Mouse (Mus musculus): Measurements from ENCODE around the gene Kdm6a. TPM values are rescaled to one million over a fixed set of nuclear protein-coding genes. Genes with fewer than 3 reads are reported as not detected.

The Kdm6a gene
- total RNA-seq (2021), result 10 to 100 TPM; 41.2 to 53.8 TPM

DNA sequence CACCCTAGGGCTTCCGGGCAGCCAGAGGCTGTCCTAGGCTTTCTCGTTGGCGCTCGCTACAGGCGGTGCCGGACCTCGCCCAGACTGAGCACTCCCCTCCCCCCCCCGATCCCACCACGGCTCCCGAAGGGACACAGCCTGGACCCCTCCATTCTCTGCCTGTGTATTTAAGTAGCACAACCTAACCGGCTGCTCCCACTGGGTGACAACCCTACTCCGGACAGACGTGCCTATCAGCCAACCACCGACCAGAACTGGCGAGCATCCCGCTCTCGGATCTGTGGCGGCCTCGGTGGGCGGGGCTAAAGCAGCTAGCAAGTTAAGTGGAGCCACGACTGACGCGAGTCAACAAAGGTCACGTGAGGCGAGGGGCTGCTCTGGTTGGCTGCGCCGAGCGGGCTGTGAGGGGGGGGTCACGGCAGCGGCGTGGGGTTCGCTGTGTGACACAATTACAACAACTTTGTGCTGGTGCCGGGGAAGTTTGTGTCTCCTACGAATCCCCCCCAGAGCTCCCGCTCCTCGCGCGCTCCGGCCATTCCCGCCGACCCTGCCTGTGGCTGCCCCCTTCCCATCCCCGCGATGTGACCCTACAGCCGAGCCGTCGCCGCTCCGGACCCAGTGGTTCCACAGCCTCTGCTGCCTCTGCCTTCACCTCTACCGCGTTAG, at the start of gene Kdm6a:
TSS of gene Kdm6a (plus strand) at position 384 of the 666 bp plus-strand sequence.
- DNase-seq, result peak; percentile 98 to 100

DNA sequence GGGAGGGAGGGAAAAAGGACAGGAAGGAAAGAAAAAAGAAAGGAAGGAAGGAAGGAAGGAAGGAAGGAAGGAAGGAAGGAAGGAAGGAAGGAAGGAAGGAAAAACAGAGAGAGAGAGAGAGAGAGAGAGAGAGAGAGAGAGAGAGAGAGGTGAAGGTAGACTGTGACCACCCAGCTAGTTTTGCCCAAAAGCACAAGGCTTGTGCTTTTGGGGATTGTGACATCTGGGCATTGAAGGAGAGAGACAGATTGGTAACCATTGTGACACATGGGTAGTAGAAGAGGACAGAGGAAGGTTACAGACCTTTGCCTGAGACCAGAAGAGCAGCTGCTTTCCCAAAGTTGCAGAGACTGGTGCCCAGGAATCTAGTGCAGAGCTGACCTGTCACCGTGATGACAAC, 16.8 kb upstream of the Kdm6a start, which contains the start of gene Dusp21:
TSS of gene Dusp21 (plus strand) at position 301 of the 400 bp plus-strand sequence.
- DNase-seq, result no peak

DNA sequence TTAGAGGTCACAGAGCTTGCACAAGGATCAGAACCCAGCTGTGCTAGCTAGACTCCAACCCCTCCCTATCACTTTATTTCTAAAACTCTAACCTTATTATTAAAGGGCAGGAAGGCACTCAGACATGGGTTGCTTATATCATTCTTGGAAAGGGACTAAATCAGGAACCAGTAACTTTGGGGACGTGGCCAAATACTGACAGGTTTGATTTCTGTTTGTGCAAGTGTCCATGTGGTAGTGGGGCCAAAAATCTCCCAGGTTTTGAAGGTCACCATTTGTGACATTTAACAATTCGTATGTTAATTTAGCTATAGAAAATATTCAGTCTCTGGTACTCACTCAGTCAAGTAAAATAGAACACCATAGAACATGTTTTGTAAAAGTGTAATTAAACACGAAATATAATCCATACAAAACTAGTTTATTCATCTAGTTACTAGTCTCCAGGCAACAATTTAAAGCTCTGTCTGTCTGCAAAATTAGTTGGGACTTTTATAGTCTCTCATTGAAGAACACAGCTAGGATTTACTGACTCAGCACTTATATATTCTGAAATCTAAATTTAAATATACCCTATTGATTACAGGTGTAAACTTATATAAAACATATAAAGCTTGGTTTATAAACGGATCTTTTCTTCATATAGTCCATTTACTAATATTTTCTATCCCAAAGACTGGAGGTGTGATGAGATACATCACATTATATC, 1.5 kb upstream of the Kdm6a start:
- DNase-seq, result no peak

DNA sequence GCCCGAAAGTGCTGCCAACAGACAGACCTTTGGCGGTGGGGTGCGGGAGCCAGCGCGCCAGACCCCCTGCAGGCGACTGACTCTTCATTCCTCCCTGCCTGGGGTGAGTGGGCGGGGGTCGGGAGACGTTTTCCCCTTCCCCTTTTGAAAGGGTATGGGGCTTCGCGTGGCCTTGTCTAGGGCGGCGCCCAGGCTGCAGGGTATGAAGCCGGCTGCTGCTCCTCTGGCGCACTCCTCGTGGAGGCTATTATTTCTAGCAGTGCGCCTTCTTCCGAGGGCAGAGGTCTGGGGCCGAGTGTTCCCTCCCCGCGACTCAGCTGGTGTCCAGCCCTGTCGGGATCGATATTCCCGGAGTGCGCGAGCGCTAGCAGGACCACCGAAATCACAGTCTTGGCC, 581 bp upstream of the Kdm6a start:
- DNase-seq, result no peak

DNA sequence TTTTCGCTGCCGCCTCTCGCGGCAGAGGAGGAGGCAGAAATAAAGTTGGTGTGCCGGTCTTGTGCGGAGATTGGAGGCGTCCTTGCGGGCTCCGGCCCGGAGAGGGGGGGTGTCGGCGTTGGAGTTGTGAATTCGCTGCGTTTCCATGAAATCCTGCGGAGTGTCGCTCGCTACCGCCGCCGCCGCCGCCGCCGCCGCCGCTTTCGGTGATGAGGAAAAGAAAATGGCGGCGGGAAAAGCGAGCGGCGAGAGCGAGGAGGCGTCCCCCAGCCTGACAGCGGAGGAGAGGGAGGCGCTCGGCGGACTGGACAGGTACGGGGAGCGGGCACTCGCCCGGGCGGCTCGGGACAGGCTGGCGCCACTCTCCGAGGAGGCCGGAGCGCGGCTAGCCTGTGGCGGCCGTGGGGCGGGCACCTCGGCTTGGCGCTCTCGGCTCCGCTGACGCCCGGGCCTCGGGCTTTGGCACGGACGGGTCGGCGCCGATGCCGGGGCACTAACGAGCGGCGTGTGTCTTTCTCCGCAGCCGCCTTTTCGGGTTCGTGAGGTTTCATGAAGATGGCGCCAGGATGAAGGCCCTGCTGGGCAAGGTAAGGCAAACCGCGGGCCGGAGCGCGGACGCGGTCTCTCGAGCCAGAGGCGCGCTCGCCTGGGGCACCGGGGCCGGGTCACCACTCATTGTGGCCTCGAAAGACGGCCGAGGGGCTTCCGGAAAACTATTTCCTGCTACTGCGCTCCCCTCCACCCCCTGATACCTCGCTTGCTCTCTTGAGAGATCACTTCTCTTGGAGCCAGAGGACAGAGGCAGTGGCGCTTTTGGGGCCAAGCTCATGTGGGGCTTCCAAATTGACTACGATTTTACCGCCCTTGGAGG, 721 bp downstream of the Kdm6a start:
- DNase-seq, result peak; percentile 45 to 65

DNA sequence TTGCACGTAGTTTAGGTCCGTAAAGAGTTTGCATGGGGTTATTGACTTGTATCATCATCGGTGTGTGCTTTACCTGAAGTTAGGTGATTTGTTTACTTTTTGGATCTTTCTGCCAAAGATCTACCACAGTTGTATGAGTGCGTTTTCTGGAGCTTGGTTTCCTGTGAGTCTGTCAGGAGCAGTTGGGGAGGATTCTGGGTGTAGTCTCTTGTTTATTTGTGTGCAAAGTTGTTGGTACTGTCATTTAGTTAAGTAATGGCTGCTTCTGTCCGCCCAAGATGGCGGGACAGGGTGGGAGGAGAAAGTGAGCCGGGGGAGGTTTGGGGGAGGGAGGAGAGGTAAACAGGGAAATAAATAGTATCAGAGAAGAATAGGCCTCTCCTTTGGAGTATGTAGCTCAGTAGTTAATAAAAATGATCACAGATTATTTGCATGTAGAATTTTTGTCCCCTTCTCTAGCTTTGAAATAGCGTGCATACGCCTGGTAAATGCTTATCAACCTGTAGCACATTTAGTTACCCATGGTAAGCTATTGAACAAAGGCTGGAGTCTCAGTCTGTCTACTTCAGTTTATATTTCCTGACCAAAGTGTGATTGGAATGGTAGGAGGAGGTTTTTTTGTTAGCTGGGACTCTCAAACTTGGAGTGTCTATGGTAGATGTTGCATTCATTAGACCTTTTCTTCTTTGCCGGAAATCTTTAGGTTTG, 1.7 kb downstream of the Kdm6a start:
- DNase-seq, result no peak

DNA sequence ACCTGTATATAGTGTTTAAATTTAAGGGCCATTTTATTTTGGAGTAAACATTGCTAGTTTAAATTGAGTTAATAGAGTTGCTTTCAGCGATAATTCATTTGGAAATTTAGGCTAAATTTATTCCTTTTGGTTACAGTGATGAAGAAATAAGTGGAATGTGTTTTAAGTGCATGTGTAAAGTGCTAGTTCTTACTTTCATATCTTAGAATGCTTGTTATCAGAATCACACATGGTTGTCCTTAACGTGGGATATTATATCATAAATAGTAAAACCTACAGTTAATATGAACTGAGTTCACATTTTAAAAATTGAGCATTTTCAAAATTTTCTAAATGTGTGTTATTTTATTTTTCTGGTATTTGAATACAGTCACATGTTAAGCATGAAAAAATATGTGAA, 2.7 kb downstream of the Kdm6a start:
- no peak for DNase-seq

DNA sequence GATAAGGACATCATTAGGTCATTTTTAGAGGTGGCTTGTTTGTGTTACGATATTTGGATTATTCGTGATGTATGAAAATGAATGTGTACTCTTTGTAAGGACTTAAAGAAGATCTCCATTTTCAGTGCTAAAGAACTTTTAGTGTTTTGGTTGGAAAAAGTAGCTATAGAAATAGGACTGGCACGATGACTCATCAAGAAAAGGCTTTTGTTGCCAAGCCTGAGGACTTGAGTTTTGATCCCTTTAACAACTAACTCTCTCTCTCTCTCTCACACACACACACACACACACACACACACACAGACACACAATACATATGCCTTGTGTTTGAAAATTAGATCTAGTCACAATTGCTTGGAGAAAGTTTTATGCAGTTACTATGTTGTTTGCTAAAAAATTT, 4.6 kb downstream of the Kdm6a start:
- DNase-seq, result no peak

DNA sequence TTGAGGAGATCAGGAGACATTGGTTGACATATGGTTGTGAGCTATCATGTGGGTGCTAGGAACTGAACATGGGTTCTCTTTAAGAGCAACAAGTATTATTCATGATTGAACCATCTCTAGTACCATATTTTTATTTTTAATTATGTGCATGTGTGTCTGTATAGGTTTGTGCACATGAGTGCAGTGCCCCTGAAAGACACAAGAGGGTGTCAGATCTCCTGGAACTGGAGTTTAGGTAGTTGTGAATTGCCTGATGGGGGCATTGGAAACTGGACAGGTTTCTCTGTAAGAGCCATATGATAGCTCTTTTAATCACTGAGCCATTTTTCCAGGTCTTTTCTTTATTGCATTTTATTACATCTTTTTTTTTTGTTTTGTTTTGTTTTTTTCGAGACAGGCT, 6.6 kb downstream of the Kdm6a start:
- no peak for DNase-seq

DNA sequence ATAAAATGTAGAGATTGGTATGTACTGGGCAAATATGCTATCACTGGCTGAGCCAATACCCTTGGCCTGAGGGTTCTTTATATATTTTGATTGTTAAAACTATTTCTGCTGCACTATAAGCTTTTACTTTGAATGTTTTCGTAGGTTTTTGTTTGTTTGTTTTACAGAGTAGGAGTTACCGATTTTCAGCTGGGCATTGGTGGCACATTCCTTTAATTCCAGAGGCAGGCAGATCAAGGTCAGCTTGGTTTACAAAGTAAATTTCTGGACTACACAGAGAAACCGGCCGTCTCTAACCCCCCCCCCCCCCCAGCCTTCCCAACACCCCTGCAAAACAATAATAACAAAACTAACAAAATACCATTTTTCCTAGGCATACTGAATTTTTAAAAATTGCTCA, 12.5 kb downstream of the Kdm6a start:
- no peak for DNase-seq

DNA sequence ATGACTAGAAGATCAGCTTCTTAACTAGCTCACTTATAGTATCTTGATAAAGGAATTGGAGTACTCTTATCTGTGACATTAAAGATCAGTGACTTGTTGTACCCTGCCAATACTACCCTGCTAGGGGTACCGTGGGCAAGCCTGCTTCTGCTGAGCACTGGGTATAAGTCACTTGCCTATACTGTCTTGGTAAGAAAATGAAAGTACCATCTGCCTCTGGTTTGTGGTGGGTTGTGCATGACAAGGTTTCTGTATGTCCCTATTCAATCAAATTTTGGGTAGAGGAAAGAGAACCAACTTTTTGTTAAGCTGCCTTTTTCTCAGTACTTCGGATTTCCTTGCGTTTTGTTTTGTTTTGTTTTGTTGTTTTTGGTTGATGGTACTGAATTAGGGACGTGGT, 15.4 kb downstream of the Kdm6a start:
- DNase-seq, result no peak

DNA sequence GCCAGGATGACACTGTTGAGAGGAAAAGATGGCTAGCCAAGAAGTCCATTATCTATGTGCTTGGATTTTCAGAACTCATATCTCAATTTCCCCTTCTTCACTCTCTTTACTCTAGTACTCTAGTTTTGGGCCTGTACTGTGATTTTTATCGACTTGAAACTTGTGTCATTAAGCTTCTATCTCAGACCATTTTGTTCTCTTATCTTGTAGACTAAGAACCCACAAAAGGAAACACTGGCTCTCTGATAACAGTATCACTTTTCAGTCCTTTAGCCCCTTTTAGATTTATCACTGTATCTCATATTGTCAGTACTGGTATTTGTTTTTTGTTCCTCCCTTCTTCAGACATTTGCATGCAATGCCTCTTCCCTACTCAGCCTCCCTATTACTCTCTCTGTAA, 17.1 kb downstream of the Kdm6a start:
- no peak for DNase-seq

DNA sequence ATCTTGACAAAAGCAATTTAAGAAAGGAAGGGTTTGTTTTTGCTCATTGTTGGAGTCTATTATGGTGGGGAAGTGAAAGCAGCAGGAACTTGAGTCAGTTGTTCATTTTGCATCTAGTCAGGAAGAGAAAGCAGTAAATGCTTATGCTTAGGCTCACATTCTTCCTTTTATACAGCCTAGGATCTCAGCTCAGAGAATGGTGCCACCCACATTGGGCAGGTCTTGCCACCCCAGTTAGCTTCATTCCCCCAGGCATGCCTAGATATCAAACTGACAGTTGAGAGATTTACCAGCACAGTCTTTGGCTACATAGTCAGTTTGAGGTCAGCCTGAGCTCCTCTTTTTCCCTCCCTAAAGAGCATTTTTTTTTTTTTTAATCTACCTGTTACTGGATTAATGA, 24.8 kb downstream of the Kdm6a start:
- no peak for DNase-seq

DNA sequence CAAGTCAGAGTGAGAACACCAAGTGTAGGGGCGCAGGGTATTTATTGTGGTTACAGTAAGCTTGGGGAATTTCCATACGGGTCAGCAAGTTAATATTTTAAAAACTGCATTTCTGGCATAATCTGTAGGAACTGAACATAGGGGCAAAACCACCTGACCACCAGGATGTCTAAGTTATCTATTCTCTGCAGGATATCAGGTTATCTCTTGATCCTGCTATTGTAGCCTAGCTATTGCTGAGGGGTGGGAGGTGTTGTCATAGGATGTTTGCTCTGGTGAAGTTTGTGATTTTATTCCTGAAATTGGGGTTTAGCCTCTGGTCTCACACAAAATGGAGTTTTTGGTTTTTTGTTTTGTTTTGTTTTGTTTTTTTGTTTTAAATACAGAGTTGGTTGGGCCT, 25.9 kb downstream of the Kdm6a start:
- no peak for DNase-seq

DNA sequence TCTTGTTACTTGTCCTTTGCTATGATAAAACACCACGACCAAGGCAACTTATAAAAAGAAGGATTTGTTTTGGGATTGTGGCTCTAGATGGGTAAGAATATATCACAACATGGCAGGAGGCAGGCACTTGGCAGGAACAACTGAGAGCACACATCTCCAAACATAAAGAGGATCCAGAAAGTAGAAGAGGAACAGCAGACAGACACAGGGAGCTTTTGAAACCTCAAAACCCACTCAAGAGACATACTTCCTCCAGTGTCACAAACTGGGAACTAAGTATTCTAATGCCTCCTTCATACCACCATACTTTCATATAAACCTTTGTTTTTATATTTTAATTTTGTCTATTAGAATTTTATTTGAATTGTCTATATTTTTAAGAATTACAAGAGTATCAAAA, 77.2 kb downstream of the Kdm6a start:
- no peak for DNase-seq

DNA sequence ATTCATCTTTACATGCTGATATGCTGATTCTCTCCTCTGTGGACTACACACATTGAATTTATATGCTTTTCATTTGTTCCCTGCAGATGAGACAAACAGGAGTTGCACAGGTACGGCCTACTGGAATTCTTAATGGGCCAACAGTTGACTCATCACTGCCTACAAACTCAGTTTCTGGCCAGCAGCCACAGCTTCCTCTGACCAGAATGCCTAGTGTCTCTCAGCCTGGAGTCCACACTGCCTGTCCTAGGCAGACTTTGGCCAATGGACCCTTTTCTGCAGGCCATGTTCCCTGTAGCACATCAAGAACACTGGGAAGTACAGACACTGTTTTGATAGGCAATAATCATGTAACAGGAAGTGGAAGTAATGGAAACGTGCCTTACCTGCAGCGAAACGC, 88.2 kb downstream of the Kdm6a start:
- no peak for DNase-seq

DNA sequence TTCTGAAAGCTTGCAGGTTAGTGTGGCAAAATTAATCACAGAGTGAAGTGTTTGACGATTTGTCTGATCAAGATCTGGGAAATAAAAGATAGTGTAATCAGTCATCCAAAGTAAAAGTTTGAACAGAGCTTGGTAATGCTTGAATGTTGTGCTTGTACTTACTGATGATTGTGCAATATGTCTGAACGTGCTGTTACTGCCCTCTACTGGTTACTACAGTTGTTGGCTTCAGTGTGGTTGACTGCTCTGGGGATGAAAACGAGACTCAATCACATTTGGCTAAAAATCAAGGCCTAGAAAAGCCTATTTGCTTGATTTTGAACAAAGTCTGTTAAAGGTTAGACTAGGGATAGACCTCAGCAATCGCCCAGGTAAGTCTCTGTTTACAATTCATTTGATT, 92.4 kb downstream of the Kdm6a start:
- peak in 1 of 2 experiments; percentile 33 for DNase-seq

DNA sequence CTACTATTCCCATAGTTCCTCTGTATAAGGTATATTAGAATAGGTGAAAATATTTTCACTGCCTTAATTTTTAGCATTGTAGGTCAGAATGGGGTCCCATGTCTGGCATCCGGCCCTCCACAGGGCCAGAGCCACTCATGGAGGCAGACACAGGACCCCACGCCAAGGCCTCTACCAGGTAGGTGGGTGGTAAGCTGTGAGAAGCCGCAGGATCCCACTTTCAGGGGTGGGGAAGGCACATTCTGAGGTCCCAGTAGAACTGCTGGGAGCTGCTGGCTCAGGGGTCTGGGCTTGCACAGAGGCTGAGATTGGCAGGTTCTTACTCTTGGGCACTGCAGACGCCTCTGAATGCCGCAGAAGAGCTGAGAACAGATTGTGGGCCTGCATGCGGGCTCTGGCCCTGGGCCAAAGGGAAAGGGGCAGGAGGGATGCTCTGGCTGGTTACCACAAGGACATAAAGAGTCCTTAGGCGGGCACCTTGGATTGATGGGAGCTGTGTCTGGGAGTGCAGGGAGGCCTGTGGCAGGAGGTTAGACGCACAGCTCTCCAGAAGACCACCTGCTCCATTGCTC, 95.9 kb downstream of the Kdm6a start:
- no peak for DNase-seq

DNA sequence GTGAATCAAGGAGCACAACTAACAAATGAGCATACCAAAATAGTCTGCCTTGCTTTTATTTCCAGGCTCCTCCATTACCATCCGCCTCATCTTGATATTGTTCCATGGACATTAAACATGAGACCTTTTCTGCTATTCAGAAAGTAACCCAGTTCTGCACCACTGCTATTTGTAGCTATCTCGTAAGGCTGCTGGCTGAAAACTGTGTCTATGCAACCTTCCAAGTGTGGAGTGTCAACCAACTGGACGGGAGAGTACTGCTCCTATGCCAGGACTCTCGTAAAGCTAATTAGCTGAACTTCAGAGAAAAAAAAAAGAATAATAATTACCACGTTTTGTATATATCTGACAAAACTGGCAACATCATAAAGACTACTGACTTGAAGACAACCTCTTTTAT, 116.2 kb downstream of the Kdm6a start:
- DNase-seq, result no peak

DNA sequence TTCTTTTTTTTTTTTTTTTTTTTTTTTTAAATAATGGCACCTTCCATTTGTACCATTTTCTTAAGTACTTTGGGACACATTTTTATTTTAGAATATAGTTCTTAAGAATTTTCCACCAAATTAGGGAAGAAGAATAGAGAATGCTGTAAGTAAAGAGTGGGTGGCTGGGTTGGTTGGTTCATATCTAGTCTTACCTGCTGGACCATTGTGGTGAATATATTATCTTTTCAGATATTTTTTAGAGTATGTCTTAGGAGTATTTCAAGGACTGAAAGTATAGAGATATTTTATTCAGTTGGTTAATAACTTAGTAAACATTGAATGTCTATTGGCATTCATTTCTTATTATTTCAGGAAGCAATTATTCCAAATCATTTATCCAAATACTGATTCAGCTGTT, 117.8 kb downstream of the Kdm6a start:
- no peak for DNase-seq
